Mouse (Mus musculus) adrenal gland, adult 8-10 months (tissue): Measurements from ENCODE around the gene Gtse1. TPM values are rescaled to one million over a fixed set of nuclear protein-coding genes. Genes with fewer than 3 reads are reported as not detected.

Source experiments
- DNase-seq: peaks from one replicate; pipeline ENCODE4 v3.0.0; 2022
- total RNA-seq, 4 experiments: library from RNA; stranded (reverse); gene quantifications; 2 replicates each; pipeline ENCODE4 v1.2.4; 2022

Gene Gtse1
- total RNA-seq, 4 experiments from 2014 or later, result 0.61 to 1.5 (median 1.3) TPM

- no peak for DNase-seq
Measured at GRCm38 (mm10) chr15:85877336-85877735, 17.8 kb downstream of the Gtse1 start.

GRCm38 (mm10) chr15:85878848-85879497, 19.4 kb downstream of the Gtse1 start, which contains the start of gene Trmu:
TSS of gene Trmu (plus strand) at chr15:85879312.
- peak; percentile 88 for DNase-seq

GRCm38 (mm10) chr15:85879498-85879895, 20.0 kb downstream of the Gtse1 start:
- no peak for DNase-seq

- DNase-seq, result no peak
Measured at GRCm38 (mm10) chr15:85885606-85886005, 26.1 kb downstream of the Gtse1 start.

- DNase-seq, result no peak
Measured at GRCm38 (mm10) chr15:85889235-85889634, 29.7 kb downstream of the Gtse1 start.

GRCm38 (mm10) chr15:85891971-85892370, 32.4 kb downstream of the Gtse1 start:
- DNase-seq, result no peak

- DNase-seq, result no peak
Measured at GRCm38 (mm10) chr15:85892498-85893118, 33.1 kb downstream of the Gtse1 start.

- no peak for DNase-seq
Measured at GRCm38 (mm10) chr15:85893871-85894270, 34.3 kb downstream of the Gtse1 start.

GRCm38 (mm10) chr15:85896284-85896683, 36.7 kb downstream of the Gtse1 start:
- DNase-seq, result no peak

- DNase-seq, result no peak
Measured at GRCm38 (mm10) chr15:85897113-85897512, 37.6 kb downstream of the Gtse1 start.

- DNase-seq, result no peak
Measured at GRCm38 (mm10) chr15:85899396-85899795, 39.9 kb downstream of the Gtse1 start.

GRCm38 (mm10) chr15:85900318-85900717, 40.8 kb downstream of the Gtse1 start:
- DNase-seq, result no peak

- DNase-seq, result no peak
Measured at GRCm38 (mm10) chr15:85900801-85901200, 41.3 kb downstream of the Gtse1 start.

- DNase-seq, result no peak
Measured at GRCm38 (mm10) chr15:85902505-85902904, 43.0 kb downstream of the Gtse1 start.

- no peak for DNase-seq
Measured at GRCm38 (mm10) chr15:85903826-85904225, 44.3 kb downstream of the Gtse1 start.

- peak; percentile 81 for DNase-seq
Measured at GRCm38 (mm10) chr15:85908660-85909491, 49.3 kb downstream of the Gtse1 start.

GRCm38 (mm10) chr15:85909492-85909829, 49.9 kb downstream of the Gtse1 start:
- DNase-seq, result no peak

GRCm38 (mm10) chr15:85909931-85910330, 50.4 kb downstream of the Gtse1 start:
- no peak for DNase-seq

GRCm38 (mm10) chr15:85913605-85914004, 54.1 kb downstream of the Gtse1 start:
- no peak for DNase-seq

- no peak for DNase-seq
Measured at GRCm38 (mm10) chr15:85919191-85919891, 59.8 kb downstream of the Gtse1 start.

GRCm38 (mm10) chr15:85919892-85920248, 60.3 kb downstream of the Gtse1 start:
- DNase-seq, result no peak

- DNase-seq, result peak; percentile 58
Measured at GRCm38 (mm10) chr15:85921855-85922254, 62.3 kb downstream of the Gtse1 start.
